Mouse (Mus musculus) spleen, adult 12 weeks (tissue): Measurements from ENCODE around the gene C5ar1.
"Not testable (repeated sequence)": the region's sequence is repeated elsewhere in the genome, so short reads cannot be mapped to it uniquely, and the experiment has no call there.

Source experiments
- DNase-seq: peaks from one replicate; pipeline ENCODE4 v3.0.0; 2022; ENCODE audit warnings: low spot score

The C5ar1 gene

GRCm38 (mm10) chr7:16259110-16259590, at the start of gene C5ar1:
TSS of gene C5ar1 (minus strand) at chr7:16259540.
- DNase-seq = no peak

DNA sequence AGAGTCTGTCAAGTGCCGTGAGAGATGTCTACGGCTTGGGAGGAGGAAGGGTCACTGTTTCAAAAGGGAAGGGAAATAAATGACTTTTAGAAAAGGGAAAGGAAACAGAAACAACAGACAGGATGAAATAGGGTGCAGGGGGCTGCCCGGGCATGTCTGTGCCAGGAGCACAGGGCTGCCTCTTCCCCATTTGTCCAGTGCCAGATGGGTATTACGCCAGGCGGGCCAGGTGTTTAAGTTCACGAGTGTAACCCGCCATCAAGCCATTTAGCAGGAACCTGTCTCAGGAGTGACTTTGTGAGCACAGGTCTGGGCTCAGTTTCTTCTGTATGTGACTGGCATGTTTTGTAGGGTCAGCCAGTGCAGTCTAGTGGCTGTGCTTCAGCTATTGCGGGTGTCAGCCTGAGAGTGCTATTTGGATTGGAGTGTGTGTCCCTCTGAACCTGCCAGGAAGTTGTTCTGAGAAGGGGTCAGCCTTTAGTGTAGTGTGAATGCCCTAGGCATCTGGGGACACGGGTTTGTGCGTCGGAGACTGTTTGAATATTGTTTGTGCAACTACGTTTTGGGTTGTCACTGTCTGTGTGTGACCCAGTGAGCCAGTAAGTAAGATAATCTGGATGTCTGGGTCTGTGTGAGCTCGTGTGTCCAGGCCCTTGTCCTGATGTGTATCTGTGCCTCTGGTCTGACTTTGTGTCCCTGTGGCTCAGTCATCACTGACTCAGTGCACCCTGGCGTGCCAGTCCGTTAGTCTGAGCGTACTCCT, 49.4 kb upstream of the C5ar1 start:
- peak; percentile 51 for DNase-seq

- not testable (repeated sequence) for DNase-seq
Observed at GRCm38 (mm10) chr7:16308093-16308492, 48.8 kb upstream of the C5ar1 start, which contains the start of gene Bbc3. TSS of gene Bbc3 (plus strand) at chr7:16308393.

GRCm38 (mm10) chr7:16307141-16307540, 47.8 kb upstream of the C5ar1 start:
- DNase-seq = not testable (repeated sequence)

DNA sequence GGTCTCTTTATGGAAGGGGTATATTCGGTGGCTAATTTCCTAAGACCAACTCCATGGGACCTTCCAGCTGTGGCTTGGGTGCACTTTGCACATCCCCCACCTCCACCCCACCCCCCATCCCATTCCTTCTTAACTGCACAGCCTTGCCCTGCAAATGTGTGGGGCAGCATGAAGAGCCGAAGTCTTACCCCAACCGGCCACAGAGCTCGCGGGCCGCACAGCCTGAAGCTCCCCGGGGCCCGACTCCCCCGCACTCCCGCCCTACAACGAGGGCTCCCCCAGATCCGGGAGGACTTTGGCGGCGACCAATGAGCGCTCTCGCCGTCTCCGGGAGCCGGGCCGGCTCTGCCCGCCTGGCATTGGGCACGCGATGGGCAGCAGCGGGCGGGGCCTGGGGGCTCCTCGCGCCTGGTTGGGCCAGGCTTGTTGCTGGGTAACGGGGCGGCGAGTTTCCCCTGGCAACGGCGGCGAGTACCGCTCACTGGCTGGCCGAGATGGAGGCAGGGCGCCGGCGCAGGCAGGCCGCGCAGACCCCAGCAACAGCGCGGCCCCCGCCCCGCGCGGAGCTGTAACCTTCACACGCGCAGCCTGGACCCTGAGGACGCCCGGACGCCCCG, 40.2 kb upstream of the C5ar1 start:
- peak; percentile 31 for DNase-seq

GRCm38 (mm10) chr7:16298927-16299326, 39.6 kb upstream of the C5ar1 start:
- no peak for DNase-seq

GRCm38 (mm10) chr7:16297616-16298015, 38.3 kb upstream of the C5ar1 start:
- DNase-seq = no peak

GRCm38 (mm10) chr7:16296766-16297390, 37.5 kb upstream of the C5ar1 start:
- peak; percentile 78 for DNase-seq

DNA sequence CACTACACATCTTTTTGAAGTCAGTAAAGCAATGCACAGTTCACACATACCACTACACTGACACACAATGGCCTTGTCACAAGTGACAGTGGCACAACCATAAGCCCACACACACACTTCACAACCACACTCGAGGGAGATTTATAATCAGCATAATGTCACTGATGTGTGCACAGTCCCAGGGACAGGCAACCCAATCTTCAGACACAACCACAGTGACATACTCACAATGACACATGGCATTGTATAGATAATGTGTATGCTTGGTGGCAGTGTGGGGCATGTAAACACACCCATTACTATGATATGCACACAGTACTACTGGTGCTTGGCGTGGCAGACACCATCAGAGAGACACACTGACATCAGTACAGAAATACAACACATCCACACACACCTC, 36.8 kb upstream of the C5ar1 start:
- DNase-seq = no peak

GRCm38 (mm10) chr7:16295321-16295900, 36.1 kb upstream of the C5ar1 start:
- DNase-seq = peak; percentile 49

DNA sequence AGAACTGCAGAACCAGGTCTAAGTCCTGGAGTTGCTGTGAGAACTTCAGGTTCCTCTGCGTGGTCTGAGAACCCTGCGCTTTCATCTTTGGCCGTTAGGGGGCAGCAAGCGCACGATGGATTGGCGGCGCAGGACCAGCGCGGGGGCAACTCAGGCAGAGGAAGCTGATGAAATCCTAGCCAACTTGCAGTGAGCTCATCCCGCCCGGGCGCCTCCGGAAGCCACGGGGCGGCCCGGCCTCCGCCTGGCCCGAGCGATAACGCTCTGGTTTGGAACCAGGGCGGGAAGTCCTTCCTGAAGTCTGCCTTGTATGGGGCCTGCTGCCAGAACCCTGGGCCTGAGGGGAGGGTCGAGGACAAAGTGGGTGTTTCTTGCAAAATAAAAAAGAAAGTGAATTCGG, 35.5 kb upstream of the C5ar1 start:
- DNase-seq = peak; percentile 91

GRCm38 (mm10) chr7:16294346-16294745, 35.0 kb upstream of the C5ar1 start:
- DNase-seq = no peak

DNA sequence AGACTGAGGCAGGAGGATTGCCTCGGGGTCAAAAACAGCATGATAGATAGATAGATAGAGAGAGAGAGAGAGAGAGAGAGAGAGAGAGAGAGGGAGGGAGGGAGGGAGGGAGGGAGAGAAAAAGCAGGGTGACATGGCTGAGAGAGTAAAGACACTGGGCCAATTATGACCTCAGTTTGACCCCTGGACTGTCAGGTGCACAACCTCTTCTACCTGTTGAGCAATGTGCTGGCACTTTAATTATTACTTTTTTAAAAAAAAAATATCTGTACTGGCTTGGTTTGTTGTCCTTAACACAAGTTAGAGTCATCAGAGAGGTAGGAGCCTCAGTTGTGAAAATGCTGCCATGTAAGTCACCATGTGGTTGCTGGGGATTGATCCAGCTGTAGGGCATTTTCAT, 28.5 kb upstream of the C5ar1 start:
- DNase-seq = no peak

DNA sequence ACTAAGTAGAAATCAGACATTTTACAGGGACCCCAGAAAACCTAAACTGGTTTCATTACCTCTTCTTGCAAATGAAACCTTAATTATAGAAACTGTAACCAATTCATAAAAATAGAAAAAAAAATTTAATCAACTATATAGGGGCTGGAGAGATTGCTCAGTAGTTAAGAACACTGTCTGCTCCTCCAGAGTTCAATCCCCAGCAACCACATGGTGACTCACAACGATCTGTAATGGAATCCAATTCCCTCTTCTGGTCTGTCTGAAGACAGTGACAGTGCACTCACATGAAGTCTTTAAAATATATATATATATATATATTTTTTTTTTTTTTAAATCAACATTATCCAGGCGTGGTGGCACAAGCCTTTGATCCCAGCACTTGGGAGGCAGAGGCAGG, 27.7 kb upstream of the C5ar1 start:
- DNase-seq = no peak

GRCm38 (mm10) chr7:16286026-16286961, 27.0 kb upstream of the C5ar1 start, which contains the start of gene Ccdc9:
TSS of gene Ccdc9 (minus strand) at chr7:16286795.
- peak; percentile 99 for DNase-seq

DNA sequence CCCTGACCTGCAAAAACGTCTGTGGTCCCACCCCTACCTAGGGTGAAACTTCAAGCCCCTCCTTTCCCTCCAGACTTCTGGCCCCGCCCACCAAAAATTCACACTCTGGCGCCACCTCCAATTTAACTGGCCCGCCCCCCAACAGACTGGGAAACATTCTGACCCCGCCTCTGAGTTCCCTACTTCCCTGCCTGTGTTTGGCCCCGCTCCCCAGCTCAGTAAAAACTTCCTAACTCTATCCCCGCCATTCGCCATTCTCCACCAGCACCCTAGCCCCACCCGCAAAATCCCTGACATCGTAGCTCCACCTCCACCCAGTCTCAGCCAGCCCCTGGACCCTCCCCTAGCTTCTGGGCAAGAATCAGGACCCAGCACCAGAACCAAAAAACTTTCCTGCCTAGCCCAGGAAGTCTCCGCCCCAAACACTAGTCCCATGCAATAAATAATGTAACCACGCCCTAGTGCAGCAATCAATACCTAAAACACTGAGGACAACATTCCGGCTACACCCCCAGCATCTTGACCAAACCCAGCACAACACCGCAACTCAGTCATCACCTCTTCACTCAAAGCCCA, 26.2 kb upstream of the C5ar1 start:
- DNase-seq = peak; percentile 45

DNA sequence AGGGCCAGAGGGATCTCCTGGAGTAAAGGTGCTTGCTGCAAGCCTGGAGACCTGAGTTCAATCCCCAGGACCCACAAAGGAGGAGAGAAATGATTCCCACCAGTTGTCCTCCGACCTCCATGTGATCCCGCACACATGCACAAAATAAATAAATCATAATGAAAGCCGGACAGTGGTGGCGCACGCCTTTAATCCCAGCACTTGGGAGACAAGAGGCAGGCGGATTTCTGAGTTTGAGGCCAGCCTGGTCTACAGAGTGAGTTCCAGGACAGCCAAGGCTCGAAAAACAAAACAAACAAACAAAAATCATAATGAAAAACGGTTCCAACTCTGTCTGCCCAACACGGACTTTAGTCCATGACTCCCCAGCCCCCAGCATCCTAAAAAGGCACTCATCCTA, 25.6 kb upstream of the C5ar1 start:
- DNase-seq = no peak

DNA sequence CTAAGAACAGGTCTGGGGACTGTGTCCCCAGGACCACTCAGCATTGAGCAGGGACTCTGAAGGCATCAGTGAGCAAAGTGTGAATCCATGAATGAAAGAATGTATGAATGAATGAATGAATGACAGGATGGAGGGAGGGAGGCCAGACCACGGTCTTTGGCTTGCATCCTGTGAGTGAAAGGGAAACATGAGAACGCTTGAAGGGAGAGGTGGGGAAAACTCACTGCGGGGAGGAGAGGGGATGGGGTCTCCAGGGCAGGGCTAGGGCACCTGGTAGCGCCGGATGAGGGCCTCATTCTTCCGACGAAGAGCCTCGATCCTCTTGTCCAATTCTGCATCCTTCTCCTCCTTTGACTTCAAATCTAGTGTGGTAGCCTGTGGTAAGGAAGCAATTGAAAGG, 24.7 kb upstream of the C5ar1 start:
- DNase-seq = no peak

GRCm38 (mm10) chr7:16282334-16282733, 23.0 kb upstream of the C5ar1 start:
- DNase-seq = no peak

GRCm38 (mm10) chr7:16280721-16281120, 21.4 kb upstream of the C5ar1 start:
- no peak for DNase-seq
